Mouse (Mus musculus) E14TG2a.4 (cell line): ENCODE measurements at regions not wholly inside any gene's neighbourhood (a gene's known extent, or its start where the extent isn't known, plus 50 kb on each side); places are given as distances from the start of the nearest gene placed in this dataset.

Source experiments
- H3K27me3 ChIP-seq: 2 replicates; pipeline ENCODE4 v1.6.1; 2014; ENCODE audit warnings: low read length, control low read depth; ENCODE audit not compliant: insufficient read depth
- H3K36me3 ChIP-seq: 2 replicates; pipeline ENCODE4 v1.6.1; 2014; ENCODE audit warnings: low read length, control low read depth; ENCODE audit not compliant: insufficient read depth
- H3K4me1 ChIP-seq: replicated peaks from 2 replicates; pipeline ENCODE4 v1.6.1; 2014; ENCODE audit warnings: low read depth, low read length, control low read depth
- H3K4me3 ChIP-seq: replicated peaks from 2 replicates; pipeline ENCODE4 v1.5.1; 2014; ENCODE audit warnings: mild to moderate bottlenecking, low read length
- H3K9me3 ChIP-seq: 2 replicates; pipeline ENCODE4 v1.6.1; 2014; ENCODE audit warnings: low read length, control low read depth
- CTCF ChIP-seq: conservative IDR thresholded peaks from 2 replicates; pipeline ENCODE4 v1.5.1; 2014; ENCODE audit warnings: low read length
- NANOG ChIP-seq: IDR thresholded peaks from 2 replicates; pipeline ENCODE4 v1.6.1; 2014; ENCODE audit warnings: borderline replicate concordance, low read length, mixed read lengths
- POU5F1 ChIP-seq: IDR thresholded peaks from 2 replicates; pipeline ENCODE4 v1.6.1; 2014; ENCODE audit warnings: low read length, borderline replicate concordance

- TF ChIP-seq CTCF (no peak), POU5F1 (no peak), NANOG (no peak)
- Histone ChIP-seq H3K36me3 (no peaks in the 10 kb centered on the region), H3K4me3 (no peak overlapping the region), H3K9me3 (peaks cover 6% of the 10 kb centered on the region; the same call in 1 of the 2 replicates), H3K27me3 (peaks cover 25% of the 10 kb centered on the region), H3K4me1 (peaks cover 23% of the 10 kb centered on the region)
Measured at GRCm38 (mm10) chr11:52533379-52533778, 137.2 kb downstream of the 9530068E07Rik start.

GRCm38 (mm10) chr11:52534586-52534985, 138.4 kb downstream of the 9530068E07Rik start:
- TF ChIP-seq NANOG: no peak
- TF ChIP-seq POU5F1: no peak
- TF ChIP-seq CTCF: no peak
- H3K27me3 ChIP-seq: peaks cover 26% of the 10 kb centered on the region
- H3K9me3 ChIP-seq: peaks cover 6% of the 10 kb centered on the region; the same call in 1 of the 2 replicates
- H3K36me3 ChIP-seq: no peaks in the 10 kb centered on the region
- no peak overlapping the region for H3K4me3 ChIP-seq
- peaks cover 26% of the 10 kb centered on the region for H3K4me1 ChIP-seq

GRCm38 (mm10) chr11:52536211-52536610, 140.0 kb downstream of the 9530068E07Rik start:
- Histone ChIP-seq H3K27me3 (peaks cover 24% of the 10 kb centered on the region), H3K4me1 (peaks cover 41% of the 10 kb centered on the region)
- TF ChIP-seq NANOG (no peak), POU5F1 (no peak), CTCF (no peak)

GRCm38 (mm10) chr11:52536841-52537240, 140.6 kb downstream of the 9530068E07Rik start:
- Histone ChIP-seq H3K4me1 (peaks cover 43% of the 10 kb centered on the region), H3K36me3 (no peaks in the 10 kb centered on the region), H3K4me3 (no peak overlapping the region), H3K9me3 (no peaks in the 10 kb centered on the region), H3K27me3 (peaks cover 20% of the 10 kb centered on the region)
- no peak for TF ChIP-seq CTCF
- TF ChIP-seq POU5F1: no peak
- no peak for TF ChIP-seq NANOG

More at GRCm38 (mm10) chr11:52536211-52536610, 140.0 kb downstream of the 9530068E07Rik start:
- Histone ChIP-seq H3K4me3 (no peak overlapping the region), H3K9me3 (no peaks in the 10 kb centered on the region), H3K36me3 (no peaks in the 10 kb centered on the region)

- no peak for TF ChIP-seq NANOG
- TF ChIP-seq POU5F1: no peak
- no peak for TF ChIP-seq CTCF
- Histone ChIP-seq H3K27me3 (peaks cover 20% of the 10 kb centered on the region), H3K4me3 (no peak overlapping the region), H3K4me1 (peaks cover 43% of the 10 kb centered on the region), H3K36me3 (no peaks in the 10 kb centered on the region), H3K9me3 (no peaks in the 10 kb centered on the region)
Measured at GRCm38 (mm10) chr11:52537819-52538435, 141.7 kb downstream of the 9530068E07Rik start.

GRCm38 (mm10) chr11:52541210-52541609, 145.0 kb downstream of the 9530068E07Rik start:
- TF ChIP-seq NANOG (no peak), POU5F1 (no peak), CTCF (no peak)
- Histone ChIP-seq H3K27me3 (peaks cover 16% of the 10 kb centered on the region), H3K4me1 (peaks cover 30% of the 10 kb centered on the region), H3K4me3 (no peak overlapping the region), H3K36me3 (no peaks in the 10 kb centered on the region), H3K9me3 (no peaks in the 10 kb centered on the region)

GRCm38 (mm10) chr11:52551451-52551850, 155.2 kb downstream of the 9530068E07Rik start:
- Histone ChIP-seq H3K4me1 (no peaks in the 10 kb centered on the region), H3K36me3 (no peaks in the 10 kb centered on the region), H3K27me3 (no peaks in the 10 kb centered on the region), H3K9me3 (no peaks in the 10 kb centered on the region), H3K4me3 (no peak overlapping the region)
- no peak for TF ChIP-seq POU5F1
- TF ChIP-seq NANOG: no peak
- TF ChIP-seq CTCF: no peak

GRCm38 (mm10) chr11:52552860-52553259, 156.6 kb downstream of the 9530068E07Rik start:
- TF ChIP-seq CTCF (no peak), POU5F1 (no peak), NANOG (no peak)
- Histone ChIP-seq H3K4me1 (no peaks in the 10 kb centered on the region), H3K27me3 (0 out of 2 replicates have a peak, but pooled peaks cover 4% of the 10 kb centered on the region), H3K36me3 (no peaks in the 10 kb centered on the region), H3K4me3 (no peak overlapping the region), H3K9me3 (no peaks in the 10 kb centered on the region)

- no peaks in the 10 kb centered on the region for H3K4me1 ChIP-seq
- TF ChIP-seq POU5F1: no peak
- TF ChIP-seq NANOG: no peak
- no peak for TF ChIP-seq CTCF
- no peak overlapping the region for H3K4me3 ChIP-seq
Measured at GRCm38 (mm10) chr11:52557836-52558235, 161.6 kb downstream of the 9530068E07Rik start.

More at GRCm38 (mm10) chr11:52557836-52558235, 161.6 kb downstream of the 9530068E07Rik start:
- H3K36me3 ChIP-seq: no peaks in the 10 kb centered on the region
- no peaks in the 10 kb centered on the region for H3K9me3 ChIP-seq
- H3K27me3 ChIP-seq: 0 out of 2 replicates have a peak, but pooled peaks cover 7% of the 10 kb centered on the region
